Mouse (Mus musculus): Measurements from ENCODE around the gene Sox5. TPM values are rescaled to one million over a fixed set of nuclear protein-coding genes. Genes with fewer than 3 reads are reported as not detected.

Gene Sox5
- total RNA-seq, 2 experiments from 2014 or later, result 3.7 to 5.4 TPM

DNA sequence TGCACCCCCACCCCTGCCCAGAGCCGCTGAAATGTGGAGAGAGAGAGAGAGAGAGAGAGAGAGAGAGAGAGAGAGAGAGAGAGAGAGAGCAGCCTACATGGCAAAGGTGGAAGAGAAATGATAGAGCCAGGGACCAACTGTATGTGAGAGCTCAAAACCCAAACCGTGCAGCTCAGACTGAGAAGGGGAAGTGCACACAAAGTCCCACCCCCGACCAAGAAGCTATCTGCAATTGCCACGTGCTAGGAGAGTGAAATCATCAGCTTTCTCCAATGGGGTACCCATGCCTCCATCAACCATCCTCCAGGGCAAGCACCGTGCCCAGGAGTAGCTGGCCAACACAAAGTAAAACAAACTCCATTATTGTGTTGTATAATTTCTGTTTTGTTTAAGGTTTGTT is 220.1 kb downstream of the Sox5 start:
- DNase-seq, result no peak

DNA sequence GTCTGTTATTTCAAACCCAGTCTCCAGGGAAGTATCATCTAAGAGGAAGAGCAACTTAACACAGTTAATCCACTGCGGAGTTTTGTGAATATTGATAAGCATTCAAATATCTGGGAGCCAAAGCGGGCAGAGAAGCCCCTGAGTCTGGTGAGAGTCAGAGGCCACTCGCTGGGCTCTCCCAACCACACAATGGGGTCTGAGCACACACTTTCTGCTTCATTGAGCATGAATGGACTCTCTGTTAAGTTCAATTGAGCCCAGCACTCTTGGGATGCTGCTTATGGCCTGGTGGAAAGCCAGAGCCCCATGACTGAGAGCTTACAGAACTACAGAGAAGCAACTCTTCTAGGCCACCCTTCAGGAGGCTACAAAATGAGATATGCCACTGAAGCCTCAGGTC is 221.6 kb downstream of the Sox5 start:
- DNase-seq, result no peak

DNA sequence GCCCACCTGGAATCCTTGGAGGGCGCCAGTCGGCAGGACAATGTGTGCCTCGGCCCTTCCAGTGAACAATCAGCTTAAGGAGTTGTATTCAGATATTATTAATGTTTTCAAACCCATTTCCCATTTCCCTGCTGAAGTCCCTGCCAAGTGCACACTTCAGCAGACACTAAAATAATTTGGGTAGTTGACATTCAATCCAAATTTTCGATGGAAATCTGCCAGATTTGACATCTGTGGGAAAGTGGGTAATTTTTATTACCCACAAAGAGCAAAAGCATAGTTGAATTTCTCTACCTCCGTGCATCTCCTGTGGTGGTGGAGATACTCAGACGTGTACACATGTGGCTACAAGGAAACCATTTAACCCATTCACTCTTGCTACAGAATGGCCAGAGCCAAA is 228.3 kb downstream of the Sox5 start:
- no peak for DNase-seq

DNA sequence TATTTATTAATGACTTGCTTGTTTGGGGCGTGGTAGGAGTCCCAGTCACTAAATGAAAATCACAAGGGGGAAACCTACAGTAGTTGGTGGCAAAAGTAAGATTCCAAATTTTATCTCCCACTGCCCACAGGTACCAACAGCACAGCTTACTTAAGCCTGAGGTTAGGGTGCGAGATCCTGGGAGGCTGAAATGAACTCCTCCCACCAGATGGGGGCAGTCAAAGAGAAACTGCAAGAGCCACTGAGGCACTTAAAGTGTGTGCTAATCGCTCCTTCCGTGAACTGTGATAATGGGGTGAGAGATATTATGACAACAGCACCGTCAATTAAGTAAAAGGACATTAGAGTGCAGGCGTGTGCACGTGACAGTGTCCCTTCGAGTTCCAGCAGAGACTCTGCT is 232.8 kb downstream of the Sox5 start:
- DNase-seq, result no peak

DNA sequence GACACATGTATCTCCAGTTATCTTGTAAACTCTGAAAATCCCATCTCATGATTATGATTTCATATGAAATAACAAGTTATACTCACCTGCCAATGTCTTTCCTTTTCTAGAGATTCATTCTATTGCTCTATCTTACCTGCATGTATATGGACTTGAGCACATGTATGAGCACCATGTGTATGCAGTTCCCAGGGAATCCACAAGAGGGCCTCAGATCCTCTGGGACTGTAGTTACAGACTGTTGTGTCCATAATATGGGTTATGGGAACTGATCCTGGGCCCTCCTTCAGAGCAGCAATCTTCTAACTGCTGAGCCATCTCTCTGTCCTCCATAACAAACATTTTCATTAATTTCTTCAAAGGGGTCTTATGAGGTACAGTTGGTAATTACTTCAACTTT is 234.6 kb downstream of the Sox5 start:
- DNase-seq, result no peak

DNA sequence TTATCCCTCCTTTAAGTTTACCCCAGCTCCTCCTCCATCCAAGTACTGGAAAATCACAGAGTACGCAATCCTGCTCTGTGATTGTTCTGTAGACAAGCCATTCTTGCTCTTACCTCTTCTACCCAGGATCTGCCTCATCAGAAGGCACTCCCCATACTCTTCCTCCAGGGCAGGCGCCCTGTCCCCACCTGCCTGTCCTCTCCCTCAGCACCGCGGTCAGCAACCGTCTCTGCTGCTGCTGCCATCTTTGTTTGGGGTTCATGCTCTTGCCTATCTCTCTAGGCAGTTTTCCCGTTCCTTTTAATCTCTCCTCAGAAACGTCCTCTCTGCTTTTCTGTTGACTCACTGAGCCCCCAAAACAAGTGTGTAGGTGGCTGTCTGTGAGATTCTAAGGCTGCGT is 236.2 kb downstream of the Sox5 start:
- no peak for DNase-seq

DNA sequence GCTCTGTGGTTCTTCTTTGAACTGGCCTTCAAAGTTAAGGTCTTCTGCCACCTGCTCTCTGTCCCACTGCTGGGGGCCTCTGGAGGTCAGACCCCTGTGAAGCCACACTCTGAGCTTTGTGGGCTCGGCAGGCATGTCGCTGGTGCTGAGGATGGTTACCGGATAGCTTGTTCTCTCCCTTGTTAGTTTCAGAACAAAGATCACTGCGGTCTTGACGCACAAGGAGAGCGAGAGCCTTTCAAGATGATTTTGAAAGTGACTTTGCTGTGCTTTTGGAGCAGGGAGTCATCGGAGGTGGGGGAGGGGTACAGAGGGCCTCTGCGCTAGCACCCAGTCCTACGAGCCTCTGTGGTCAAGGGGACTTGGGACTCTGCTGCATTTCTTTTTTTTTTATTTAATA is 240.5 kb downstream of the Sox5 start:
- DNase-seq, result no peak

DNA sequence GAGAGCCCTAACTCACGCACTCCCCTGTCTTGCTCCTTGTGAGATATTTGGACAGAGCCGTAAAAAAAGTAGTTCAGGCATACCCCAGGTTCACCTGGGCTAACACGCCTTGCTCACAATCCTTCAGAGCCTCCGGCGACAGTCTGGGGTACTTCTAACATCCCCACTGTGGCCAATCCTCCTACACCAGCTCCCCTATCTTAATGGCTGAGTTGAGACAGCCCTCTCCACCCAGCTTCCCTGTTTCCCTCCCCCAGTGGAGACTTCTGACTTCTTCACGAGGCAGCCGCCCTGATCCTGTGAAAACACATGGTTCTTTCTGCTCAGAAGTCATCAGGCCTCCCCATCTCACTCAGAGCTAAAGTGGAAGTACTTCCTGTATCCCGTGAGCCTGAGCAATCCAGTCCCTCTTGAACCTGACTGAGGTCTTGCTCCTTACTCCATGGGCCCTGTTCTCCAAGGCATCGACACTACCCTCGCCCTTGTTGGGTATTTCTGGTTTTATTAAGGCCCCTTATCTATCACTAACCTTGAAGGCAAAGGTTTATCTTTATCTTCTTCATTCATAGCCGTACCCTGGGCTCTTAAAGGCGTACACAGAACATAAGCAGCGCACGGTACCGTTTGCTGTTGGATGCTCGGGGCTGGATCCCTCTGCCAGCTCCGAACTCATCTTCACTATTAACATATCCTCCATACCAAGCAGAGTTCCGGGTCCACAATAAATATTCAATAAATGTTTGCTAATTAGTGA is 242.2 kb downstream of the Sox5 start:
- no peak for DNase-seq

DNA sequence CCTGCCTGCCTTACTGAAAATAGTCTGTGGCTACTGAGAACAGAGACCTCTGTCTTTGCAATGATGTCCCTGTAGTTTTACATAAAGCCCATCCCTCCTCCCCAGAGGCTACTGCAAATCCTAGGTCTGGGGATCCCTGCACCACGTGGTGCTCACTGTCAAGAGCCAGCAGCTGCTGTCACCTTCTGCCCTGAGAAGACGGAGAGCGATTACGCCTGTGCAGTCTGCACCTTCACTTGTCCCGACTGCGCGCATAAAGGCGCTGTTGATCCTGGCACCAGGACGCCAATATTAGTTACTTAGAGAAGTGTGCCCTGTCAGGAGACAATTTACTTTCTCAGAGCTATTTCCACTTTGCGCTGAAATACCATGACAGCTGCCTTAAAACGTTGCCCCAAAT is 258.3 kb downstream of the Sox5 start:
- no peak for DNase-seq

DNA sequence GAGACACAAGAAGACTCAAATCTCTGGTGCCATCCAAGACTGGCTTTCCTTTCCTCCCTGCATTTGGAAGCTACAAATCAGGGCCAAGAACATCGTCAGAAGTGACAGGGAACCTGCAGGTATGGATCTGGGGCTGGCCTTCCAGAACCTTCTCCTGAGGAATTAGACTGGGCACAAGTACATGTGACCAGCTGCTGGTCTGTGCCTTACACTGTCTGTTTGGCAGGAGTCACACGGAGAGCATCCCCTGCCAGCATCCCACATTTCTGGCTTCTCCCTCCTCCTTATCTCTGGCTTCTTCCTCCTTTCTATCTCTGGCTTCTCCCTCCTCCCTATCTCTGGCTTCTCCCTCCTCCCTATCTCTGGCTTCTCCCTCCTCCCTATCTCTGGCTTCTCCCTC is 263.0 kb downstream of the Sox5 start:
- DNase-seq, result no peak

DNA sequence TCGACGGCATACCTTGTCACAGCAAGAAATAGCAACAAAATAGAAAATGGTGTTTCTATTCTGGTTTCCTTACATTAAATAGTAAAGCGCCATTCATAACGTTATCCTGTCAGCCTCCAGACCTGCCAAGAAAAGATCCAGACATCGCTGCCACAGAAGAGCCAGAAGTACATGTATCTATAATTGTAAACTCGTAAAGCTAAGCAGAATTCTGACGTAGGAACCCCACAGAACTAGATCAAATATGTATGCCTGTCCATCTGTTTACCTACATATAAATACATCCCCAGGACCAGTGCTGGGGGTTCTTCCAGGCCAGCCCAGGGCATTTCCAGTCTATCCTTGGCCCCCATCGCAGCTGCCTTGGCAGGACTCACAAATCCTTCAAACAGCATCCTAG is 265.9 kb downstream of the Sox5 start:
- no peak for DNase-seq

DNA sequence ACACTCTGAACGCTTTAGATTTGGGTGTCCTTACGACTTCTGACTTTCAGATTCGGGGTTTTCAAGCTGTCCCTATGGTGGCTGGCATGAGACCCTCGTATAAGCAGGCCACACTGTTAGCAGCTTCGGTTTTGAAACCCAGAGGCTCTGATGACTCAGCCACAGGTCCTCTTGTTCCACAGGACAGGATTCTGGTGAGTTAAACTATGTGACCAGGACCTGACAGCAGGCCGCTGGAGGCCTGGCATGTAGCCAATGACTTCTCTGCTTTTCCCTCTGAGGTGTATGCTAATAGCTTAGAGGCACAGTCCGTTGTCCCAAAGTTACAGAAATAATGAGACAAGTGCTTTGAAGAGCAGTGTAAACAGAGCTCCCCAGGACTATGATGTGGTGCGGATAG is 268.0 kb downstream of the Sox5 start:
- DNase-seq, result peak; percentile 52

DNA sequence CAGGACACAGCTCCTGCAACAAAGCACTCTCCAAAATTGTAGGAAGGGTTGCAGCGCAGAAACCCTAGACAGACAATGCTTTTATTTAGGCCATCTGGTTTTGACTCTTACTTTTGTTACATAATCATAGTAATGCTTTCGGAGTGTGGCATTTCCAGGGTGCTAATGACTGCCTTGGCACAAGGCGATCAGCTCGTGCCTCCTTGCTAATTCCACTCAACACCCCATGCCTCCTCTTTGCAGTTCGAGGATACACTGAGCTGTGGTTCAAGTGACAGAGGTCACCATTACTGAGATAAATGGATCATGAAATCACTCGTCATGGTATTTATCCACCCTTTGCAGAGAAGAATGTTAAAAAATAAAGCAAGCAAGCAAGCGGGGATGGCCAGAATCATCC is 269.9 kb downstream of the Sox5 start:
- DNase-seq, result no peak

DNA sequence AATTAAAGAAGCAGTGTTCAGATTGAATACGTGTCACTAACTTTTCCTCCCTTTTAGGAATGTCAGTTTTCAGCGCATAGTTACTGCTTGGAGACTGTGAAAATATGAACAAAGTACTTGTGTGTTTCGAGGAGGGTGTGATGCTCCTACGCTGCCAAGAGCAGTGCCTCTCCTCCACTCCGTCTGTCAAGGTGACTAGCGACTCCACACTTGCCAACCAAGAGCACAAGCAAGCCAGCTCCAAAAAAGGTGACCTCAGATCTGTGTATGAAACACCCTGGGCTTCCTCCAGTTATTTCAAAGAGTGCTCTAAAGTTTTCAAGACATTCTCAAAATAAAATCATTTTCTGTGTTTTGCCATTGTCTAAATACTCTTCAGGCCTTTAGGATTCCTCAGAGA is 271.6 kb downstream of the Sox5 start:
- DNase-seq, result no peak

DNA sequence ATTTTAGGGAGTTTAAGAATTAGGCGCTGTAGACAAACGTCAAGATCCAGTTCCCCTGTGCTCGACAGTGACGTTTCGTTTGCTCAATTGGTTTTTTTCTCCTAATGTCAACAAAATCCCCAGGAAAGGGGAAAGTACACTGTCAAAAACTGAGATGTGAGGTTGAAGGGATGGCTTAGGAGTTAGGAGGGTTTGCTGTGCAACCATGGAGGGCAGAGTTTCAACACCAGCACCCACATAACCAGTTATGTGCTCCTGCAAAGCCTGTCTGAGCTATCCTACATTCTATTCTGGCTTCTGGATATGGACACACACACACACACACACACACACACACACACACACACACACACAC is 277.6 kb downstream of the Sox5 start:
- DNase-seq, result no peak

DNA sequence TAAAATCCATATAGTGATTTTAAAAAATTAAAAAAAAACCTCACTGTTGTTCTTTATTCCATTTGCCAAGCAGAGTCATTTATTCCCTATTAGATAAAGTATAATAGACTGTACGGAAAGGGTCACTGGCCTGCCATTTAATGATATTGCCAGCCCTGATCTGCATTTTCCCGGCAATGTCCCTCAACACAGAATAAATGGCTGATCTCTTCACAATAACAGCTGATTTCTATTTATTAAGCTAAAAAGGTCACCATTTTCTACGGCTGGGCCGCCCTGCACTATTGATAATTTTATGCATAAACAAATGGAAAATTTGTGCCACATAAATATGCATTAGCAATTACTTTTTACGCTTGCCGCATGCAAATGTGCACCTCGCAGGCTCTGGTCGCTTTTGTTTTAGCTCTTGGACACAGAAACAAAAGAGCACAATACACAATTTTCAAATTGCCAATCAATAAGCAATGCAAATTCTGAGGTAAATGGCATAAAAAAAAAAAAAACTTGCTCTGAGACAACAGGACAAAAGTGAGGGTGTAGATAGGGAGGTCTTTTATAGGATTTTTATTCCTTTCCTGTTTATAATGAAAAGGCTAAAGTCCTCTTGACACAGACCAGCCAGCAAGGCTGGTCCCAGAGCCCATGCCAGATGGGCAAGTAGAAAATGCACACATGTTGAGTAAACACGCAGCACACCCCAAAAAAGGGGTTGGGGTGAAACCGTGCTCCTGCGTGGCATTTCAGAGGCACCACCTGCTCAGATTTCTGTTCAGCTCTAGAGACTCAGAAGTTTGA is 278.2 kb downstream of the Sox5 start:
- DNase-seq, result no peak

DNA sequence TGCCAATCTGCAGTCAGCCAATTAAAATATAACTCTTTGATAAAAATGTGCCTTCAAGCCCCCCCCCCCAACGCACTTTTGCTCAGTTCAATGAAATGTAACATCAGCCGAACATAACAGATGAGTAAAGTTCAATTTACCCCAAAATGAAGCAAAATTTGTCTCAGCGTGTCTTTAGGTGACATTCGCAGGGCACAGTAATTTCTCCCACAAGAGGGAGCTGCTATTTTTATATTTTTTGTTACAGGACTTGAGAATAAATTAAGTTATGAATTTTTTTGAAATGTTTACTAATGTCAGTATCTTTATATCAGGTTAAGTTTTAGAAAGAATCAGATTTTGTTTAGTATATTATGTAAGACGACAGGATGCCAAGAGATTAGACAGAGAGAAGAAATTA is 280.3 kb downstream of the Sox5 start:
- DNase-seq, result no peak

DNA sequence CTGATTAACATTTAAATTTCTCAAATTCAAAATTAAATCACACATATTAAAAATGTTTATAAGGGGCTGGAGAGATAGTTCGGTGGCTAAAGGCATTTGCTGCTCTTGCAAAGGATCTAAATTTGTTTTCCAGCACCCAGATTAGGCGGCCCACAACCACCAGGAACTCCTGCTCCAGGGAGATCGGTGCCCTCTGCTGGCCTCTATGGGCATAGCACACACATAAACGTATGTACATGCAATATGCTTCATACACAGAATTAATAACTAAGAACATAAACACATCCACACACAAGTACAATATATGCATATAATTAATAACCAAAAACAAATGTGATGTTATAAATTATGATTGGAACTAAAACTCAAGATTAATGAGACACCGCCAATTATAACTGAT is 283.6 kb downstream of the Sox5 start:
- no peak for DNase-seq

DNA sequence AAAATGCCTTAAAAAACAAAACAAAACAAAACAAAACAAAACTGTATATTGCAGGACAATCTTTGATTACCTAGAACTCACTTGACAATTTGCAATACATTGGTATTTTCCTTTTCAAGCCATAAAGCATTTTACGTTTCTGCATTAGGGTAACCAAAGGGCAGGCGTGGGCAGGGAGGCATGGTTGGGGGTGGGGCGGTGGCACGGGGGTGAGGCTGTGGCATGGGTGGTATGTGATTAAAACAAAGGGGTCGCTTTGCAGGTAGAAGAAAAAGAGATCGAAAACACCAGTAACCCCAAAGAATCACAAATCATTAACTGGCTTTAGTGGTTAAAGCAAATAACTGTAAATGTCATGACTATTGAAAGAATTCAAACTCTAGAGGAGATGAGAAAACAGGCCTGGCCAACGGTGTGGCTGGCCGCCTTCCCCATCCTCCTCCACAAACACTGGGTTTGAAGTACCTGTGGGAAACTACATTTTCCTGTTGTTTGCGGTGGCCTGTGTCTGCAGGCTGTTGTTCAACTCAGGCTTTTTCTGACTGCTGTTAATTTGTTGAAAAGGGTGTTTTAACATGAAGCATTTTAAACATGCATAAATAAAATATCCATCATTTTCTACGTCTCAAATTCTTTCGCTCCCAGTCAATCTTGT is 289.9 kb downstream of the Sox5 start:
- DNase-seq, result no peak

DNA sequence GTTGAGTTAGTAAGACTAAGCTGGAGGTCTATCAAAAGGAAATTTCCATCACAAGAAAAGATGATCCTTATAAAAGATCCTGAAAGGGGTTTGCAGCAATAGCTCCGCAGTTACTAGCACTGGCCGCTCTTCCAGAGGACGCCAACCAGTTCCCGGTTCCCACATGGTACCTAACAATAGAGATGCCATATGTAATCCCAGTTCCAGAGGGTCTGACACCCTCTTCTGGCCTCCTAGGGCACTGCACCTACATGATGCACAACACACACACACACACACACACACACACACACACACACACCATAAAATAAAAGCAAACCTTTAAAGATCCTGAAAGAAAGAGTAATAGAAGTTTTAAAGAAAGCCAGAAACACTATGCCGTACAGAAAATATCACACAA is 290.9 kb downstream of the Sox5 start:
- no peak for DNase-seq

DNA sequence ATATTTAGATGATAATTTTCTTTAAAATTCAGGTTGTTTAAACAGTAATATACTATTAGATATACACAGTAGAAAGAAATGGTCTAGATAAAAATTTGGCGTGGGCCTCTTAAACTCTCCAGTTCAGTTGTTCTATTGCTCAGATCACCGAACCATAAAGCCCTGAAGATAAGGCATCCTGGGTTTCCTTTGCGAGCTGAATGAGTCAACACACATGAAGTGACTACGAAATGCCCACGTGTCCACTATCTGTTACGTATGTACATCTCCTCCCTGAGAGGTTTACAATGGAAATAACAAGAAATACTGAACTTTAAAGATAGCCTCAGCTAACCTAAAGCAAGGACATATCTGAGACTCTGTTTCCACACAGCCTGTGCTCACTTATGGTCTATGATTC is 296.2 kb downstream of the Sox5 start:
- no peak for DNase-seq

DNA sequence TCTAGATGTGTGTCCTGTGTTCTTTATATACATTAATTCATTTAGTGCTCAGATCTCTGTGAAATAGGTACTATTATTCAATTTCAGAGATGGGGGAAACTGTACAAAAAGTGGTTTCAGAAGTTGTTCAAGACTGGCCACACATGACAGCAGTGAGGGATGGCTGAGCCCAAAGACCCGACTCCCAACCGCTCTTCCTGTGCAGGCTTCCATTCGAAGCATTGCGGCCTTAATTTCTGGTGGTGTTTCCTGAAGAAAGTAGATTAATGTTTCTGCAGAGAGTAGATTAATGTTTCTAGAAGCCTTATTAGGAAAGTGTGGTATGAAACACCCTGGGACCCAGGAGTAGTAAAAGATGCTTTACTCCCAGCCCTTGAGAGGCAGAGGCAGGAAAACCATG is 298.6 kb downstream of the Sox5 start:
- DNase-seq, result no peak

DNA sequence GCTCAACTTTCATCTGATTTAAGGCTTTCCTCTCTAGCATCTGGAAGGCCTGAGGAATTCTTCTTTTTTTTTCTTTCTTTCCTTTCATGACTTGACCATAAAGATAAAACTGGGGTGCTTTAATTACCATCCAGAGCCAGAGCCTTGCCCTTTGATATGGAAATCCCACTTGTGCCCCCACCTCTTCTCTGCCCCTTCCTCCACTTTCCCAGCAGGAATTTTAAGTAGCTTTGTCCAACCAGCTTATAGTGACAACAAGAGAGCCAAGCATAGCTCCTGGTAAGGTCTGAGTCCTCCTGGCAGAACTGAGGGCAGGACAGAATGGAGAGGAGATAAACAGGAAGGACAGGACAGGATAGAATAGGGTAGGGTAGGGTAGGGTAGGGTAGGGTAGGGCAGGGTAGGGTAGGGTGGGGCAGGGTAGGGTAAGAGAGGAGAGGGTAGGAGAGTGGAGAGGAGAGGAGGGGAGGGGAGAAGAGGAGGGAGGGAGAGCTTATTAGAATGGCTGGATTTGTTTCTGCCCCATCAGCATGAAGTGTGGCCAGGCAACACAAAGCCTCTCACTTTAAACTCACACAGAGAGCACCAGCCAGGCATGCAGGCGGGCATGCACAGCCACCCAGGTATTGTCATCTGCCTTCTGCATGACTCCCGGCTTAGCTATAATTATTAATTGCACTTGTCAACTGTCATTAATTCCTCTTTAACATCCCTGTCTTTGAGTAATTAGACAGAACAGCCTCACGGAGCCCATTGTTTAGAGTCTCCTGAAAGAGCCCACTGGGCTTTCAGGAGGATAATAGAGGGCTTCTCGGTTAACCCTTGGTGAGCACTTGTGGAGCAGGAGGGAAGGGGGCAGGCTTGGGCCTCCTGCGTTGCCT is 300.9 kb downstream of the Sox5 start:
- DNase-seq, result no peak

Data from heart, postnatal 4 days (tissue).